Mouse (Mus musculus) cerebellum, postnatal 25 days (tissue): ENCODE measurements at regions not wholly inside any gene's neighbourhood (a gene's known extent, or its start where the extent isn't known, plus 50 kb on each side); places are given as distances from the start of the nearest gene placed in this dataset.
A peak's percentile ranks its signal among the peaks of the same experiment; 100 is the strongest.

Experiments
- DNase-seq, 2 experiments: peaks; one replicate each; pipeline ENCODE4 v3.0.0; 2021; ENCODE audit warnings: mixed read lengths in 2 of 2

DNA sequence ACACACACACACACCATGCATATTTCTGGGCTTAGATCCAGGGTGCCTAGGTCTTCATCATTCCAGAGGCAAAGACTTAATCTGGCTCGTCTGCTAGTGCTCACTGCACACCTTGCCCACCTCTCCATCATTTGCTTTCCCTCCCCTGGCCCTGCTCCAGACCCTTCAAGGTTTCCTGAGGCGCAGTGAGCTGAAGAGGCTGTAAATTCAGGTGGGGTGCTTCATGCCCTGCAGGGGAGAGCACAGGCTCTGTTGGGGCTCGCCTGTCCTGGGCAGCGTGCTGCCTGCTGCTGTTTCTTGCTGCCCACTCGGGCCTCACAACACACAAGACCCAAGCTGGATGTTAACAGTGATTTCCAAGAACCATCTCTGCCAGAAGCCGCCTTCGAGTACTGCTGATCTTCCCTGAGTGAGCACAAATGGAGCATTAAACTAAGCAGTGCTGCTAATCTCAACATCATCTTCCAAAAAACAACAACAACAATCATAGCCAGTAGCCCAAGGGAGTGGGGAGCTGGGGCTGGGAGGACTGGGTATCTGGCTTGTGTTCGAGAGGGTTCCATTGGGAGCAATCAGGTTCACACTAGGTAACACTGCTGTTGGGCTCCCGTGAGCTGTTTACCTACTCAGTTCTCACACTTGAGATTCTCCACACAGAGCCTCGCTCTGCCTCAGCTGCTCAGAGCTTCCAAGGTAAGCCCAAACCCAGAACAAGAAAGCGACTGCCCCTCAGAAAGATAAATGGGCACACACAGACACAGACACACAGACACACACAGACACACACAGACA is 181.1 kb downstream of the Wdr11 start:
- DNase-seq: no peak

DNA sequence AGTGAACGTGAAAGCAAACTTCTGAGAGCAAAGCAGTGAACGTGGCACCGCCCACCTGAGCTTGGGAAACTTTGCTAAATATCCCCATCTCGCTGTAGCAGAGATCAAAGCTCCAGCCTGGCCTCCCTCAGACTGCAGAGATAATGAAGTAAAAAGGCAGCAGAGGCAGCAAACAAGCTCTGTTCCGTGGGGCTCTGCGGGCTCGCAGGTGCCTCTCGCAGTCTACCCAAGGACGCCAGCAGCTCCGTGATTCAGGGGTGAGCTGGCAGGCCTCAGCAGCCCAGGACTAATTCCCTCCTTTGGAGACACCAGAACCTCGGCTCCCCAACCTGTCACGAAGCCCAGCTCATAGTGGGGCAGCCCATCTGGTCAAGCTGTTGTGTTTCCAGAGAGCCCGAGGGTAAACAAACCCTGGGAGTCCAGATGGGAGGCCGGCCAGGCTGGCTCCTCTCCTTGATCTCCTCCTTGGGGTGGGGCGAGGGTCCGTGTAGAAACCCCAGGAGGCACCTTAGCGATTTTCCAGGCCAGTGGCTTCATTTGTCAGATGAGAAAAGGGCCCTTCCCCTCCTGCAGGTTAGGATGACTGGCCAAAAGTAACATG is 182.7 kb downstream of the Wdr11 start:
- DNase-seq: peak; percentile 71 to 76

DNA sequence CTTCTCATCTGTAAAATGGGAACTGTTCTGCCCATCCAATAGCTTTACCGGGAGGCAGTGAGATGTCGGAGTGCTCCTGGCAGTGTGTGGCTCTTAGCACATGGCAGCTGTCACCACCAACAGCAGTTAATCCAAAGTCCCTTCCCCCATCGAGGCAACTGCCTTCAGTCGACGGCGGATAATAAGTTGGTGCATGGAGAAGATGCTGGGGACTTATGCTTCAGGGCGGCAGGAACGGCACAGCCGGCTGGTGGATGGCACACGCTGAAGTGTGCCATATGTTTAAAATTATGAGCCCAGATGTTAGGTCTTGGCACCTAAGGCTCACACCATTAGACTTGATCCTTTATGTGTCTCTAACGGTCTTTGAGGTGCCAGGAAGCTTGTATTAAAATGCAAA is 183.5 kb downstream of the Wdr11 start:
- DNase-seq: no peak

DNA sequence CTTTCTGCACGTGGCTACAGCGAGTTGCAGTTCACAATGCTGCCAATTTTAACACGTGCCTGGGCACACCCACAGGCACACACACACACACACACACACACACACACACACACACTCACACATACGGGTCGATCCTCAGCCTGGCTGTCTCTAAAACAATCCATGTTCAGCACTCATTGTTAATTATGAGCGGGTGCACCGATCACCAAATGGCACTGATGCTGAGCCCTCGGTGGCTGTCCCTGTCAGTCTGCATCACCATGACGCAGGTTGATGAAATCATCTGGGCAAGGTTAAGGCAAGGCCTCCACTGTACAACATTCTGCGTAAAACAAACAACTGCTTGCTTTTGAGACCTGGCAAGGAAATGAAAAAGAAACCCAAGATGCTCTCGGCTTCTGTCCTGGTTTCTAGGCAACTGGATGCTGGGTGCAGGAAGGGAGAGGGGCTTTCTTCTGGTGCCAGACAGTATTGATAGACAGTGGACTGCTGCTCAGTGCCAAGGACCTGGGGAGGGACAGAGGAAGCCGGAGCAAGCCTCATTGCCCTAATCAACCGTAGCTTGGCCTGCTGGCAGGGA is 187.3 kb downstream of the Wdr11 start:
- DNase-seq: peak in 1 of 2 experiments; percentile 15

DNA sequence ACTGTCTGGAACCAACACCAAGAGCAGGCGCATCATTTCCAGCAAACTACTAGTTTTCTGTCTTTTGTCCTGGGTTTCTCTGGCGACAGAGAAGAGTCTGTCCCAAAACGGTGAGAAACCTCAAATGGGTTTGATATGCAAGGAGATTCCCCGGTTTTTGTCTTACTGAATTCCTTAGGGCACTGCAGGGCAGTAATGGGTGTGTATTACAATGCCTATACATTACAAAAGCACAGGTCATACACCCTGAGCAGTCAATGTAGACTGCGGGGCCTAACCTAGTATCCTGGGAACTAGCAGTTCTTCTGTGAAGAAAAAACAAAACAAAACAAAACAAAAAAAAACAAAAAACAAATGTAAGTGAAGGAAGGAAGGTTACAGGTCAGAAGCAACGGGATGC is 188.3 kb downstream of the Wdr11 start:
- DNase-seq: no peak

DNA sequence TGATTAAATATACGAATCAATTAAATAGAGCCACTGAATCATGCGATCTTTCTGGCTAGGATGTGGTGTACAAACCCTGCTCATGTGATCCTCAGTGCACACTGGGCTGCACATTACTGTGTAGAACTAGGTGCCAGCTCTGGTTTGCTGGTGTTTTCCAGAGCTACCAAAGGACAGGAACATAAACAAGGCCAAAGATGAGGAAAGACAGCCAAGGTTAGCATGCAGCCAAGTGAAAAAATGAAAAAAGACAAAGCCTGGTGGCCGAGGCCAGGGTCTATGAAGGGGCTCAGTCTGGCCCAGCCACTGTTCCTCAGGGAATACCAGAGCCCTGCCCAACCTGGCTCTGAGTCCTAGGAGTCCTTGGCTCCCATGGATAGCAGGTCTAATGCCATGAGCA is 190.1 kb downstream of the Wdr11 start:
- no peak for DNase-seq

DNA sequence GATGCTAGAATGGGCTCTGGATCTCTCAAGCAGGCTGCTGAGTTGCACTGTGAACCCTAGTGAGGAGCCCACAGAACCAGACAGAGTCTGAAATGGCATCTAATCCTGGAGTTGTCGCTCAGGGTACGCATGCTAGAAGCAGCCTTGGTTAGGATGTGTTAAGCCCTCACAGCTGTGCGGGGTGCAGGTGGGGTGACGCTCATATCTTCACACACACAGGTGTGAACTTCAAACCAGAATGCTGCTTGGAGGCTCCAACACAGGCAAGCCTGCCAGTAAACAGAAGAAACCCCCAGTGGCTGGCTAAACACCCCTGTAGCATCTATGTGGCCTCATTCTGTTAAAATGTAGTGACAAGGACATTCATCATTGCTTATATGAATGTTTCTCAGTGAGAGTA is 193.3 kb downstream of the Wdr11 start:
- DNase-seq: no peak

DNA sequence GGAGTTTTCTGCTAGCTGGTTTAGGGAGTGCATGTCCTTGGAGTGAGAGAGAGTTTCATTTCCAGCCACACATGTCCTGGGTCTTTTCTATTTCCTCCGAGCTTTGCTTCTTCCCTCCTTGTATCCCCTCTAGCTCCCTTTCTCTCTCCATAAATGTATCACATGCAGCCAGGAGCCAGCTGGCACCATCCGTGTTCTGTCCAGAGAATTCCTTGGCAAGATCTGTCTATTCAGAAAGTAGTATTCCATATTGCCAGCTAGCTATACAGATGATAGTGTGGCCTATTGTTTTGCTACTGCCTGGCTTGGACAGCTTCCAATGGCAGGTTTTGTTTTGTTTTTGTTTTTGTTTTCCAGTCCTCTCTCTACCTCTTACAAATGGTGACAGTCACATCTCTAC is 195.3 kb downstream of the Wdr11 start:
- DNase-seq: peak in 1 of 2 experiments; percentile 31

DNA sequence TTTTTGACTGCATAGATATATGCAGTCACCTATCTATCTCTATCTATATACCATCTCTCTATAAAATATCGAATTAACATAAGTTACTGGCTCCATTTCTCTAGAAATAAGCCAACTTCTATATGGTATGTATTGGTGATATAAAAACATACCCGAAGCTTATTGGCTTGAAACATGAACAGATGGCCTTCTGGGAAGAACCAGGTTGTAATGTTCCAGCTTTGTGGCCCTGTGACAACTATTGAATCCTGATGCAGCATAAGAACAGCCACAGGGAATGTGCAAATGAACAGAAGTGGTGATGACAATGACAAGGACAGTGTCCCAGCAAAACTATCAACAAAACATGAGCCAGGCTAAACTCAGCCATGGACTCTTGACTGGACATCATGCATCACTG is 196.1 kb downstream of the Wdr11 start:
- no peak for DNase-seq

DNA sequence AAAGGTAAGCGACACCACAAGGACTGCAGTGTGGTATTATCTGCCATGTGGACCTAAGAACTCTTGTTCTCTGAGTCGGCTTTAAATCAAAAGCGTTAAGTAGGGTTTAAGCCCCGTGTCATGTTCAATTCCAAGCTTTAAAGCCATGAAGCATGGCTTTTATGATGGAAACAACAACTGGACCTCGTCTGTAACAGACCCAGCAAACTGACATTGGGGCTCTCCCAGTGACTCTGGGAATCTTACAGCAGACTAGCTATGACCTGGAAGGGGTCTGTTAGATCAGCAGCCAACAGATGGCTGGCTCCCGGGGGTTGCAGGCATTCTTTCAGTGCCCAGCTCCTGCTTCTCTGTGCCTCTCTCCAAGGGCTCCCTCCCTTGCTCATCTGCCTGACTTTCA is 197.8 kb downstream of the Wdr11 start:
- no peak for DNase-seq

DNA sequence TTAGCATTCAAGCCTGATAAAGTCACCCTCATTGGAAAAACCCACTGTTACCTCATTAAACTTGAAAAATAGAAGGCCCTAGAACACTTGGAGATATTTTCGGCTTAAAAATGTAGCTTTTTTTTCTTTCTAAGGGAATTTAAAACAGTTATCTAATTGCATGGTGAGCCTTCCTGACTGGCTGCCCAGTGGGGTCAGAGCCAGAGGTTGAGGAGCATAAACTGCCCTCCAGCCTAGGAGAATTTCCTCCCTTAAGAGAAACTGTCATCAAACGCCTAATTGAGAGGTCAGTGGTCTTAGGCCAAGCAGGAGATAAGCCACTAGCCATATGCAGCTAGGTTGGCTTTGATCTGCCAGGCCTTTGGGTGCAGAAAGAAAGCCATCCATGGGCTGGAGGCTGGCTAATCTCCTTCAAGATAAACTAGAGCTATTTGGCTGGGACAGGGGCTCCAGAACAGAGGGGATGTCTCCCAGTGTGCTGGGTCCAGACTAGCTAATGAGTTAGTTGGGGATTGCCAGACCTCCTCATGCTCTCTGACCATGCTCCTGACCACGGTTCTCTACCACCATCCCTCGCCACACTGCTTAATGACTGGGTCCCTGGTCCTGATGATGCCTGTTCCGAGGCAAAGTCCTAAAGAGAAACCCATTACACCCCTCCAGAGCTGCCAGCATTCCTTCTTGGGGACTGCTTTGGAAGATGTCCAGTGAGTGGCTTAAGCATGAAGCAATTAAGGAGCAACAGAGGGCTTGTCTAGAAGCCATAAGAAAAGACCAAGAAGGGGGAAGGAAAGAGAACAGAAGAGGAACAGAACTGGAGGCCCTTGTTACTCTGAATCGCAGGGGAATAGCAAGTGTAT is 199.2 kb downstream of the Wdr11 start:
- DNase-seq: no peak

DNA sequence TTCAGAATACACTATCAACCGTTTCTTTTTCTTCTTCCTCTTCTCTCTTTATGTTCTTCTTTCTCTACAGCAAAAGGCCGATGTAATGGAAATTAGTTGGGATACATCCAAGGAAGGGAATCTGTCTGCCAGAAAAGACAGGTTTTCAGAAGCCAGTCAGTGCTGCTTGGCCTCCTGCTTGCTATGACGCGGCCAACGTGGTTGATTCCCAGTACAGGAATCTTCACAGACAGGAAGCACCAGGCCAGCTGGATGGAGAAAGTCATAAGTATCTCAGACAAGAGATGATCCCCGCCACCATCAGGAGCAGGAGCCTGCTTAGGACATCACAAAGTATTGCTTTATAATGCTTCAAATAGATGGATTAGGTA is 199.8 kb downstream of the Wdr11 start:
- DNase-seq: peak in 1 of 2 experiments; percentile 38

DNA sequence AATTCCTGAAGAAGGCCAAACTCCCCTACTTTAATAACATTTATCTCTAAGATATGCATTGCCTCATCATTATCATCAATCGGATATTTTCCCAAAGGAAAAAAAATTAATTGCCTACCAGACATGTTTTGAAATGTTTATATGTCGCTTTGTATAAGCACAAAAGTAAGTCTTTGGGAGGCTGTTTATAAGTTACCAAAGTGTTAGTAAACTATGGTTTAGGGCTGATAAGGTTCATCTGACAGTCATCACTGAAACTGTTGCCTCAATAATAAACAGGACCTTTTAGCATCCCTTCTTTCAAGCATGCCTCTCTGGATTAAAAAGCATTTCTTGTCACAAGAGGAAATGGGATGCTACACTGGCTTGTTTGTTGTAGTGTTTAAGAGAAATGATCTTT is 202.1 kb downstream of the Wdr11 start:
- DNase-seq: no peak

DNA sequence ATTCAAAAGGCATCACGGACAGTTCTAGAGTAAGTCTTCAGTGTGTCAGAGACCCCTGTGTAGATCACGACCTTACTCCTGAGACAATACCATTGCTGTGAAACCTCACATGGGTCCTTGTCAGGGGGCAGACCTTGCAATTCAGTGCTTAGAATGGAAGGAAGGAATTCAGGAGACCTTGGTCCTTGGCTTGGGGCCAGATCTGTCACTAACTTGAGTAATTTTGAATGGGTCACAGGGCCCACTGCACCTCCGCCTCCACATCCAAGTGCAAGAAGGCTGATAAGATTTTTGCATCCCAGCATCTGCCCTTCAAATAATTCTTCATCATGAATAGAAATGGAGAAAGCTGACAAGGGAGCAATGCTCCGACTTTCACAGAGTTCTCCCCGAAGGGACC is 202.6 kb downstream of the Wdr11 start:
- no peak for DNase-seq

DNA sequence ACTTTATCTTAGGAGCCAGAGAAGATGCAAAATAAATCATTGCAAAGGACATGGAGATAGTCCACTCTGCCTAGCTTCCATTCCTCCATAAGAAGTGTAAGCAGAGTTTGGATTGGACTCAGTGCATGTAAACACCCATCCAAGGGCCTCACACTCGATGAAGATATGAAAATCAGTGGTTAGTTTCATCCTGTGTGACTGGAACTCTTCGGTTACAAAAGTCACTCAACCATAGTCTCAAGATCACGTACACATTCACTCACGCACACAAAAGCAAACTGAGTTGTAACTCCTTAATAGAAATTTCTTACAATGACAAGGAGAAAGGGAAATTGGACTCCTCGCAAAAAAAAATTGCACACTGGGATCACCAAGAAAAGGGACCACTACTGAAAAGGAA is 206.9 kb downstream of the Wdr11 start:
- no peak for DNase-seq

DNA sequence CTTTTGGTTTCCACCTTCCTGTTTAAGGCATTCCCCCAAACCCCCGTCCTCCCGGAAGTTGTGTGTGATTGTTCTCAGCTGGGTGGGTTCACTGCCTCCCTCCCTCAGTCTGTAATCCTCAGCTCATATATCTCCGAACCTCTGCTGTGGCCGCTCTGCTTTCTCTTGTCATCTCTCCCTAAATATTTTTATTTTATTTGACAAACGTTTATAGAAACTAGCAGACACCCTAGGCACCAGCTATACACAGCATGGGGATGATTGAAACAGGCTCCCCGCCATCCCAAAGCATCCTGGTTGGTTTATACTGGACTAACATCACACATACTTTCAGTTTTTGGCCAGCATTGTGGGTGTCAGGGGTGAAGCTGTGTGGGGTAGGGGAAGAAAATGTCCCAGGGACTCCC is 208.8 kb downstream of the Wdr11 start:
- DNase-seq: no peak

DNA sequence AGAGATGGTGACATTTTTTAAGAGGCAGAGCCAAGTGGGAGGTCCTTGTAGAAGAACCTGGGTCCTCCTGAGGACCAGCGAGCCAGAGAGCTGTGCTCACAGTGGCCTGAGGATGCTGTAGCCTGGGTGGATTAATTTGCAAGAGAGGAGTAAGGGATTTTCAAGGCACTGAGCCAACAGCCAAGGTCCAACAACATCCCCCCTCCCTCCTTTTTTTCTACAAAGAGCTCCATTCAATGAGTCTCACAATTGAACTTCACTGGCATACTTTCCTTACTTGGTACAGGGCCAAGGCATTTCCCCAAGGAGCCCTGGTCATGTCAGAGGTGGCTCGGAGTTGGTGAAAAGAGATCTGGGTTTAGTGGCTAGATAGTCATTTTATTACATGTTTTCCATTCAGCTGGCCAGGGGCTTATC is 209.8 kb downstream of the Wdr11 start:
- no peak for DNase-seq

DNA sequence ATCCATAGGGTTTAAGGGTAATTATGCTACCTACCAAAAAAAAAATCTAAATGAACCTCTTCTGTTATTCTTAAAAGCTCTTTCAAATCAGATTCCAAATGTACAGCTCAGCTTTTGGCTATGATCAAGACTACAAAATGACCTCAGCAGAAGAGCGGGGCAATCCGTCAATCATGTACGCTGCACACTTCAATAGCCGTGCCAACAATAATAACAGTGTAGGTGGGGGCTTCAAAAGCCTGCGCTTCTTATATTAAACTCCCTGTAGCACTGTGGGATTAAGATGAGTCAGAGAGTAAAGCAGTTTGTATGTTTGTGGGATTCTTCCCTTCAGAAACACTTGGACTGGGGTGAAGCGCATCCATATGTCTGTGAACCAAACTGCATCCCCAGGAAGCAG is 210.5 kb downstream of the Wdr11 start:
- no peak for DNase-seq

DNA sequence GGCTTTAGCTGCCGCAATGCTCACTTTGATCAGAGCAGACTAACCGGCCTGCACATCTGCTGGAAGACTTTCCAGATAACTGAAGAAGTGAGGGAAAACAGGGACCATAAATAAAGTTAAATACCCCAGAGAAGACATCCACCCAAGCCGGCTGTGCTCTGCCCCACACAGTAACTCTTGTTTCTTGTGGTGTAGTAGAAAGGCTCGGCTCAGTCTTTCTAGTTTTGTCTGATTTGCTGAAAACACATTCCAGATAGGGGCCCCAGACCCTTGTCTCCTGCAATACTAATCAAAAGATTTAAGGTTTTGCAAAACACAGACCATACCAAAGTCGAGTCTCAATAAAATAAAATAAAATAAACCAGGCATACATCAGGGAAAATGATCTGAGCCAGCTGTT is 213.7 kb downstream of the Wdr11 start:
- no peak for DNase-seq

DNA sequence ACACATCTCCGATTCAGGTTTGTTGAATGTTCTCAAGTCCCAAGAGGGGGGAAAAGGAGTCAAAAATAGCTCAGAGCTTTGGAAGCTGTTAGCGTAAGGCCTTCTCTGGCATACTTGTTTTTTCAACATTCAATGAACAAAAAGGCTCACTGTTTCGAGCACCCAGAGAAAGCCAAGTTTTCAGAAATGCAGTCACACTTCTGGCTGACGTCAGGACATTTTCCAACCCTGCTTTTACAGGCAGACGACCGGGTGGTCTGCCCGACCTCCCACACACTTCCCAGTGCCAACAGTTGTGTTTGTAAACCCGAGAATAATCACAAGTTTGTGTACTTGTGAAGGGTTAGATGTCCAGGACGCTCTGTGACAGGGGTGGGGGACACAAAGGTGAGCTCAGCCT is 218.5 kb downstream of the Wdr11 start:
- DNase-seq: peak in 1 of 2 experiments; percentile 6

DNA sequence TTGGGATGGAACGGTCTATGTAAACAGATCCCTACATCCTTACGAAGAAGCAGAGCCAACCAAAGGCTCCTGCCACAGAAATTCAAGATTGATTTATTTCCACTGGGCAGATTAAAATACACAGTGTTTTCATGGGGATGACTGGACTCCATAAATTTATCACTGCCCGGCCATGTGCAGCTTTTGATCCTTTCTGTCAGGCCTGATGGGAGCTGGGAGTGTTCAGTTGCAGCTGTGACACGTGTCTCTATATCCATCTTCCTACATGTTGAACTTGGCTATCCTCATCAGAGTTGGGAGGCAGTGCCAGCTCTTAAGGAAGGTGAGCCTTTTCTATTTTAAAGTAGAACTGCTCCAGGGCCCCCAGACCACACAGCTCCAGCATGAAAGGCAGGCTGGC is 218.9 kb downstream of the Wdr11 start:
- DNase-seq: no peak

DNA sequence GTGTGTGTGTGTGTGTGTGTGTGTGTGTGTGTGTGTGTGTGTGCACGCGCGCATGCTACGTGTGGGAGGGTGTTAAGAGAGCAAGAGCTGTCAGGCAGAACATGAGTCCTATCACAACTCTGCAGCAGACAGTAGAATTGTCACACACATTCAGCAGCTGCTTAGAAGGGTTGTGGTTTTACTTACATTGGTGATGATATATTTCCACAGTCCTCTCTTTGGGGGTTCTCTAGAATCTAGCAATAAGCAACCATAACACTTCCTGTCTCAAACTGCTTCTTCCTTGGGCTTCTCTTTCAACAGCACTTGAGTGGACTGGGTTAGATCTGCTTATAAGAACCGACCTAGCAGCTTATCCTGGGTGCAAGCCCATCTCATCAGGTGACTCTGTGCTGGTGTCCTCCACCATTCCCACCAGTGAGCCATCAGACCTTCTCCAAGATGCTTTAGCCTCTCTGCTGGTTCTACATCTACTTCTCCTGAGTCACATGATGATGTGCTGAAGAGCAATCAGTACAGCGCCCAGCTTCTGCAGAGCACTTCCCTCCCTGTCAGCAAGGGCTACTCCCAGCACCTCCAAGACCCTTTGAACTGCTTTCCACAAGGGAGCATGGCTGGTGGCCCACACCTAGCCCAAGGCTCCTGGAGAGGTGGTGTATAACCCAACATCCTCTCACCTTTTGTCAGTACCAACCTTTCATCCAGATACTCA is 222.6 kb downstream of the Wdr11 start:
- DNase-seq: no peak

DNA sequence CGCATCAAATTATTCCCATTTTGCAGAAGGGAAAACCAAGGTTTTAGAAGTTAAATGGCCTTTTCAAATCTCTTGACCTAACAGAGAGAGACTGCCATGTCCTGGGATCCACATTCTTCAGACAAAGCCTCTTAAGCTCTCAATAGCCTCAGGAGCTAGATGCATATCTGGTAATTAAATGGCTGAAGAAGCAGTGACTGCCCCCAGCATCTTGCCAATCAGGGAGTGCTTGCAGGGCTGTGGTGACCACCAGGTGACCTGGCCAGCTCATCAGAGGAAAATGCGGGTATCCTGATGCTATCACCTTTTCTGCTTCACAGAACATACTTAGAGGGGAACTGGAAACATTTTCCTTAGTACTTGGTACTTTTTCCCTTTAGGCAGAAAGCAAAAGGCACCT is 227.2 kb downstream of the Wdr11 start:
- DNase-seq: no peak
